Mouse (Mus musculus): ENCODE measurements around the gene Brip1. TPM values are rescaled to one million over a fixed set of nuclear protein-coding genes. Genes with fewer than 3 reads are reported as not detected.

Gene Brip1
- 10.3 and 10.4 TPM in 2 replicates for polyA plus RNA-seq (2016; fragmentation: Nextera tagmentation; extraction: Ambion mirVana)

GRCm38 (mm10) chr11:86201037-86201786 lies at the start of gene Brip1:
Gene Brip1, minus strand, starts transcription at chr11:86201193.
- peaks cover 37% of the 10 kb centered on the region for H3K9me3 ChIP-seq
- no peaks in the 10 kb centered on the region for H3K27me3 ChIP-seq
- H3K4me2 ChIP-seq, result peak within 1 kb of the TSS; percentile 70
- H3K36me3 ChIP-seq, result peaks cover 51% of the 10 kb centered on the region
- under 1% methylated on average over 60 of the region's 60 CpGs for WGBS
- peaks cover 12% of the 10 kb centered on the region for H3K4me1 ChIP-seq (replicated peaks)
- H3K4me3 ChIP-seq (replicated peaks), result peak within 1 kb of the TSS; percentile 76
- H3K9ac ChIP-seq (replicated peaks), result peak within 1 kb of the TSS; percentile 75
- peak within 1 kb of the TSS; percentile 91 for H3K27ac ChIP-seq
- ATAC-seq (ENCODE audit: insufficient number of reproducible peaks, insufficient read depth, low FRiP score, low TSS enrichment, low read depth), result peak; percentile 99

- WGBS, result 70% methylated on average over 4 of the region's 4 CpGs
These were observed 31.5 kb upstream of the Brip1 start for GRCm38 (mm10) chr11:86232446-86232845.

GRCm38 (mm10) chr11:86231781-86232350 lies 30.9 kb upstream of the Brip1 start:
- no peak overlapping the region for H3K9ac ChIP-seq (replicated peaks)
- ATAC-seq (ENCODE audit: insufficient number of reproducible peaks, insufficient read depth, low FRiP score, low TSS enrichment, low read depth), result no peak
- WGBS, result 96% methylated on average over 13 of the region's 13 CpGs
- H3K4me2 ChIP-seq, result no peak overlapping the region
- H3K4me1 ChIP-seq (replicated peaks), result no peaks in the 10 kb centered on the region
- H3K4me3 ChIP-seq (replicated peaks), result no peak overlapping the region
- H3K27me3 ChIP-seq, result no peaks in the 10 kb centered on the region
- no peak overlapping the region for H3K27ac ChIP-seq
- no peaks in the 10 kb centered on the region for H3K9me3 ChIP-seq
- peaks cover 74% of the 10 kb centered on the region for H3K36me3 ChIP-seq

More at GRCm38 (mm10) chr11:86232446-86232845, 31.5 kb upstream of the Brip1 start:
- H3K27ac ChIP-seq, result no peak overlapping the region
- H3K9ac ChIP-seq (replicated peaks), result no peak overlapping the region
- peaks cover 74% of the 10 kb centered on the region for H3K36me3 ChIP-seq
- no peak overlapping the region for H3K4me3 ChIP-seq (replicated peaks)
- no peak overlapping the region for H3K4me2 ChIP-seq
- ATAC-seq (ENCODE audit: insufficient number of reproducible peaks, insufficient read depth, low FRiP score, low TSS enrichment, low read depth), result no peak
- H3K27me3 ChIP-seq, result no peaks in the 10 kb centered on the region
- H3K9me3 ChIP-seq, result no peaks in the 10 kb centered on the region
- H3K4me1 ChIP-seq (replicated peaks), result no peaks in the 10 kb centered on the region

- WGBS, result 85% methylated on average over 8 of the region's 8 CpGs
- Histone ChIP-seq H3K4me2 (no peak overlapping the region), H3K4me3 (replicated peaks) (no peak overlapping the region), H3K36me3 (peaks cover 84% of the 10 kb centered on the region), H3K4me1 (replicated peaks) (no peaks in the 10 kb centered on the region), H3K27ac (no peak overlapping the region), H3K9ac (replicated peaks) (no peak overlapping the region), H3K27me3 (no peaks in the 10 kb centered on the region), H3K9me3 (no peaks in the 10 kb centered on the region)
- no peak for ATAC-seq (ENCODE audit: insufficient number of reproducible peaks, insufficient read depth, low FRiP score, low TSS enrichment, low read depth)
These were observed 25.7 kb upstream of the Brip1 start for GRCm38 (mm10) chr11:86226646-86227180.

- H3K4me1 ChIP-seq (replicated peaks), result no peaks in the 10 kb centered on the region
- H3K9ac ChIP-seq (replicated peaks), result no peak overlapping the region
- peaks cover 81% of the 10 kb centered on the region for H3K36me3 ChIP-seq
- H3K4me3 ChIP-seq (replicated peaks), result no peak overlapping the region
- no peak for ATAC-seq (ENCODE audit: insufficient number of reproducible peaks, insufficient read depth, low FRiP score, low TSS enrichment, low read depth)
- no peak overlapping the region for H3K27ac ChIP-seq
- no peaks in the 10 kb centered on the region for H3K9me3 ChIP-seq
- 92% methylated on average over 4 of the region's 4 CpGs for WGBS
- no peak overlapping the region for H3K4me2 ChIP-seq
- no peaks in the 10 kb centered on the region for H3K27me3 ChIP-seq
These were observed 24.8 kb upstream of the Brip1 start for GRCm38 (mm10) chr11:86225761-86226160.

- no peak overlapping the region for H3K9ac ChIP-seq (replicated peaks)
- no peak overlapping the region for H3K27ac ChIP-seq
- no peaks in the 10 kb centered on the region for H3K27me3 ChIP-seq
- no peak overlapping the region for H3K4me2 ChIP-seq
- peaks cover 9% of the 10 kb centered on the region for H3K9me3 ChIP-seq
- no peaks in the 10 kb centered on the region for H3K4me1 ChIP-seq (replicated peaks)
- no peak for ATAC-seq (ENCODE audit: insufficient number of reproducible peaks, insufficient read depth, low FRiP score, low TSS enrichment, low read depth)
- no peak overlapping the region for H3K4me3 ChIP-seq (replicated peaks)
- H3K36me3 ChIP-seq, result peaks cover 81% of the 10 kb centered on the region
- WGBS, result 89% methylated on average over 1 of the region's 1 CpGs
These were observed 10.8 kb upstream of the Brip1 start for GRCm38 (mm10) chr11:86211803-86212202.

- WGBS, result 92% methylated on average over 2 of the region's 2 CpGs
- no peak overlapping the region for H3K4me3 ChIP-seq (replicated peaks)
- no peak for ATAC-seq (ENCODE audit: insufficient number of reproducible peaks, insufficient read depth, low FRiP score, low TSS enrichment, low read depth)
- no peak overlapping the region for H3K4me2 ChIP-seq
- H3K27ac ChIP-seq, result no peak overlapping the region
- H3K4me1 ChIP-seq (replicated peaks), result no peaks in the 10 kb centered on the region
- H3K36me3 ChIP-seq, result peaks cover 83% of the 10 kb centered on the region
- no peak overlapping the region for H3K9ac ChIP-seq (replicated peaks)
- H3K27me3 ChIP-seq, result no peaks in the 10 kb centered on the region
- peaks cover 27% of the 10 kb centered on the region for H3K9me3 ChIP-seq
These were observed 8.1 kb upstream of the Brip1 start for GRCm38 (mm10) chr11:86209123-86209522.

GRCm38 (mm10) chr11:86205876-86206275 lies 4.9 kb upstream of the Brip1 start:
- WGBS, result 97% methylated on average over 4 of the region's 4 CpGs
- no peak overlapping the region for H3K4me2 ChIP-seq
- H3K9me3 ChIP-seq, result peaks cover 46% of the 10 kb centered on the region
- peaks cover 6% of the 10 kb centered on the region for H3K4me1 ChIP-seq (replicated peaks)
- no peak for ATAC-seq (ENCODE audit: insufficient number of reproducible peaks, insufficient read depth, low FRiP score, low TSS enrichment, low read depth)
- no peak overlapping the region for H3K27ac ChIP-seq
- peaks cover 77% of the 10 kb centered on the region for H3K36me3 ChIP-seq
- no peaks in the 10 kb centered on the region for H3K27me3 ChIP-seq
- no peak overlapping the region for H3K4me3 ChIP-seq (replicated peaks)
- H3K9ac ChIP-seq (replicated peaks), result no peak overlapping the region

- Histone ChIP-seq H3K27me3 (no peaks in the 10 kb centered on the region), H3K4me2 (no peak overlapping the region), H3K9me3 (peaks cover 46% of the 10 kb centered on the region), H3K4me3 (replicated peaks) (no peak overlapping the region), H3K36me3 (peaks cover 74% of the 10 kb centered on the region), H3K27ac (no peak overlapping the region), H3K9ac (replicated peaks) (no peak overlapping the region), H3K4me1 (replicated peaks) (peaks cover 8% of the 10 kb centered on the region)
- WGBS, result 98% methylated on average over 5 of the region's 5 CpGs
- no peak for ATAC-seq (ENCODE audit: insufficient number of reproducible peaks, insufficient read depth, low FRiP score, low TSS enrichment, low read depth)
These were observed 4.0 kb upstream of the Brip1 start for GRCm38 (mm10) chr11:86205031-86205430.

GRCm38 (mm10) chr11:86201901-86202675 lies 1.1 kb upstream of the Brip1 start:
- WGBS, result 62% methylated on average over 16 of the region's 16 CpGs
- peaks cover 40% of the 10 kb centered on the region for H3K9me3 ChIP-seq
- H3K27ac ChIP-seq, result peak overlapping the region; percentile 88
- H3K27me3 ChIP-seq, result no peaks in the 10 kb centered on the region
- peak overlapping the region; percentile 76 for H3K4me3 ChIP-seq (replicated peaks)
- no peak for ATAC-seq (ENCODE audit: insufficient number of reproducible peaks, insufficient read depth, low FRiP score, low TSS enrichment, low read depth)
- H3K9ac ChIP-seq (replicated peaks), result peak overlapping the region; percentile 75
- H3K4me2 ChIP-seq, result peak overlapping the region; percentile 70
- H3K36me3 ChIP-seq, result peaks cover 56% of the 10 kb centered on the region
- H3K4me1 ChIP-seq (replicated peaks), result peaks cover 12% of the 10 kb centered on the region

- peak overlapping the region; percentile 91 for H3K27ac ChIP-seq
- peak overlapping the region; percentile 75 for H3K9ac ChIP-seq (replicated peaks)
- H3K4me3 ChIP-seq (replicated peaks), result peak overlapping the region; percentile 76
- H3K27me3 ChIP-seq, result no peaks in the 10 kb centered on the region
- ATAC-seq (ENCODE audit: insufficient number of reproducible peaks, insufficient read depth, low FRiP score, low TSS enrichment, low read depth), result peak; percentile 74
- WGBS, result under 1% methylated on average over 20 of the region's 21 CpGs
- H3K4me2 ChIP-seq, result peak overlapping the region; percentile 67
- H3K4me1 ChIP-seq (replicated peaks), result peaks cover 12% of the 10 kb centered on the region
- peaks cover 45% of the 10 kb centered on the region for H3K36me3 ChIP-seq
- peaks cover 33% of the 10 kb centered on the region for H3K9me3 ChIP-seq
These were observed 452 bp downstream of the Brip1 start for GRCm38 (mm10) chr11:86200460-86201021.

Measured in limb, embryonic 12.5 days (tissue).